Mouse (Mus musculus) thymus, postnatal 25 days (tissue): ENCODE results near the gene Spata13.

ENCODE experiments used
- DNase-seq: peaks from one replicate; pipeline ENCODE4 v3.0.0; 2022

The Spata13 gene

GRCm38 (mm10) chr14:60797596-60797995 lies 163.8 kb downstream of the Spata13 start:
- no peak for DNase-seq

- DNase-seq: no peak
Measured at GRCm38 (mm10) chr14:60798721-60799120, 164.9 kb downstream of the Spata13 start.

- no peak for DNase-seq
Measured at GRCm38 (mm10) chr14:60799762-60800728, 166.2 kb downstream of the Spata13 start.

- no peak for DNase-seq
Measured at GRCm38 (mm10) chr14:60802026-60802425, 168.2 kb downstream of the Spata13 start.

GRCm38 (mm10) chr14:60804978-60805377 lies 171.2 kb downstream of the Spata13 start:
- no peak for DNase-seq

GRCm38 (mm10) chr14:60805871-60806270 lies 172.1 kb downstream of the Spata13 start:
- DNase-seq: no peak

- no peak for DNase-seq
Measured at GRCm38 (mm10) chr14:60806891-60807344, 173.1 kb downstream of the Spata13 start.

- DNase-seq: no peak
Measured at GRCm38 (mm10) chr14:60809881-60810280, 176.1 kb downstream of the Spata13 start.

- no peak for DNase-seq
Measured at GRCm38 (mm10) chr14:60811547-60811946, 177.7 kb downstream of the Spata13 start.
